Mouse (Mus musculus): ENCODE measurements at regions not wholly inside any gene's neighbourhood (a gene's known extent, or its start where the extent isn't known, plus 50 kb on each side); places are given as distances from the start of the nearest gene placed in this dataset.

DNA sequence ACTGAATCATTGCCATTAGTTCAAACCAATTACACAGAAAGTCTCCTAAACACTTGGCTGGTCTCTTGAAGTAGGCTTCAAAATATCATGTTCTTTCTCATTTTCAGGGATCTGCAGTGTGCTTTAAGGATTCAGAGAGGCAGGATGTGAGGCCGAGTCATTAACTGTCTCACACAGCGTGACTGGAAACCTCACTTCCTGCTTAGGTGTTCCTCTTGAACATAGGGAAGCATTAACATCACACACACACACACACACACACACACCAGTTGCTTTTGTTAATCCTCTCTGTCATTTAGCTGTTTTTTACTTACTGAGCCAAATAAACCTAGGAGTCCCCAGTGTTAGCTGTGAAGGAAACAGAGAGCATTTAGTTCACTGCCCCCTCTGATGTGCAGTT, 131.2 kb upstream of the Tent5a start:
- Histone ChIP-seq H3K9me3 (ENCODE audit: low read length) (peaks cover 61% of the 10 kb centered on the region), H3K27me3 (ENCODE audit: insufficient read depth, low read length) (no peaks in the 10 kb centered on the region), H3K4me3 (replicated peaks; ENCODE audit: low read length) (no peak overlapping the region), H3K36me3 (ENCODE audit: insufficient read depth, low read length) (no peaks in the 10 kb centered on the region), H3K4me1 (replicated peaks; ENCODE audit: low read depth, low read length) (no peaks in the 10 kb centered on the region)
- no peak for TF ChIP-seq CTCF (conservative IDR thresholded peaks at IDR 0.05; ENCODE audit: low read length)
- no peak for TF ChIP-seq POU5F1 (IDR thresholded peaks at IDR 0.05; ENCODE audit: borderline replicate concordance, low read length)
- no peak for TF ChIP-seq NANOG (IDR thresholded peaks at IDR 0.05; ENCODE audit: borderline replicate concordance, low read length)

- TF ChIP-seq NANOG (IDR thresholded peaks at IDR 0.05; ENCODE audit: borderline replicate concordance, low read length) (no peak), CTCF (conservative IDR thresholded peaks at IDR 0.05; ENCODE audit: low read length) (no peak), POU5F1 (IDR thresholded peaks at IDR 0.05; ENCODE audit: borderline replicate concordance, low read length) (no peak)
- H3K9me3 ChIP-seq (ENCODE audit: low read length) = peaks cover 56% of the 10 kb centered on the region
- H3K4me1 ChIP-seq (replicated peaks; ENCODE audit: low read depth, low read length) = no peaks in the 10 kb centered on the region
- no peaks in the 10 kb centered on the region for H3K27me3 ChIP-seq (ENCODE audit: insufficient read depth, low read length)
- no peaks in the 10 kb centered on the region for H3K36me3 ChIP-seq (ENCODE audit: insufficient read depth, low read length)
- H3K4me3 ChIP-seq (replicated peaks; ENCODE audit: low read length) = no peak overlapping the region
Measured at GRCm38 (mm10) chr9:85457400-85457799, 130.3 kb upstream of the Tent5a start.

- H3K4me3 ChIP-seq (replicated peaks; ENCODE audit: low read length) = no peak overlapping the region
- H3K4me1 ChIP-seq (replicated peaks; ENCODE audit: low read depth, low read length) = no peaks in the 10 kb centered on the region
- H3K27me3 ChIP-seq (ENCODE audit: insufficient read depth, low read length) = no peaks in the 10 kb centered on the region
- TF ChIP-seq NANOG (IDR thresholded peaks at IDR 0.05; ENCODE audit: borderline replicate concordance, low read length) (no peak), POU5F1 (IDR thresholded peaks at IDR 0.05; ENCODE audit: borderline replicate concordance, low read length) (no peak), CTCF (conservative IDR thresholded peaks at IDR 0.05; ENCODE audit: low read length) (no peak)
- H3K9me3 ChIP-seq (ENCODE audit: low read length) = peaks cover 37% of the 10 kb centered on the region
- H3K36me3 ChIP-seq (ENCODE audit: insufficient read depth, low read length) = no peaks in the 10 kb centered on the region
Measured at GRCm38 (mm10) chr9:85455382-85455781, 128.2 kb upstream of the Tent5a start.

- TF ChIP-seq POU5F1 (IDR thresholded peaks at IDR 0.05; ENCODE audit: borderline replicate concordance, low read length) = no peak
- TF ChIP-seq CTCF (conservative IDR thresholded peaks at IDR 0.05; ENCODE audit: low read length) = no peak
- TF ChIP-seq NANOG (IDR thresholded peaks at IDR 0.05; ENCODE audit: borderline replicate concordance, low read length) = no peak
Measured at GRCm38 (mm10) chr9:85452196-85452857, 125.2 kb upstream of the Tent5a start.

GRCm38 (mm10) chr9:85451349-85451748, 124.2 kb upstream of the Tent5a start:
- H3K27me3 ChIP-seq (ENCODE audit: insufficient read depth, low read length) = no peaks in the 10 kb centered on the region
- no peak overlapping the region for H3K4me3 ChIP-seq (replicated peaks; ENCODE audit: low read length)
- H3K9me3 ChIP-seq (ENCODE audit: low read length) = peaks cover 1% of the 10 kb centered on the region
- no peak for TF ChIP-seq NANOG (IDR thresholded peaks at IDR 0.05; ENCODE audit: borderline replicate concordance, low read length)
- TF ChIP-seq CTCF (conservative IDR thresholded peaks at IDR 0.05; ENCODE audit: low read length) = no peak
- TF ChIP-seq POU5F1 (IDR thresholded peaks at IDR 0.05; ENCODE audit: borderline replicate concordance, low read length) = no peak
- no peaks in the 10 kb centered on the region for H3K4me1 ChIP-seq (replicated peaks; ENCODE audit: low read depth, low read length)
- no peaks in the 10 kb centered on the region for H3K36me3 ChIP-seq (ENCODE audit: insufficient read depth, low read length)

More at GRCm38 (mm10) chr9:85452196-85452857, 125.2 kb upstream of the Tent5a start:
- no peaks in the 10 kb centered on the region for H3K36me3 ChIP-seq (ENCODE audit: insufficient read depth, low read length)
- no peaks in the 10 kb centered on the region for H3K27me3 ChIP-seq (ENCODE audit: insufficient read depth, low read length)
- no peak overlapping the region for H3K4me3 ChIP-seq (replicated peaks; ENCODE audit: low read length)
- H3K9me3 ChIP-seq (ENCODE audit: low read length) = peaks cover 11% of the 10 kb centered on the region
- no peaks in the 10 kb centered on the region for H3K4me1 ChIP-seq (replicated peaks; ENCODE audit: low read depth, low read length)

DNA sequence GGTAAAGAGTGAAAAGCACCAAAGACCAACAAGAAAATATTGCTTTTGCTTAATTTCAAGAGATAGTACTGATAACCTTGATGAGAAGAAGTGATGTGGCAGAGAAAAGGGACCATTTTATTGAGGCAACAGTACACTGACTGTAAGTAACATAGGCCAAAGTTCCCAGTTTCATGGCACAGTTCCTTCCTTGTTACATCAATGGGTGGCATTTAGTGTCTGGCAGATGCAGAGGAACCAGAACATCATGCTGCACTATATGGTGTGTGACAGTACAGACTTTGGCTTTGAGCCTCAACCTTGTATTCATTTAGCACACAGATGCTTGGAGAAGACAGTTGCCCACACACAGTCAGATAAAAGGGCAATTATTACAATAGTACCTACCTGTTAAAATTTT, 123.7 kb upstream of the Tent5a start:
- no peaks in the 10 kb centered on the region for H3K4me1 ChIP-seq (replicated peaks; ENCODE audit: low read depth, low read length)
- H3K27me3 ChIP-seq (ENCODE audit: insufficient read depth, low read length) = no peaks in the 10 kb centered on the region
- no peaks in the 10 kb centered on the region for H3K36me3 ChIP-seq (ENCODE audit: insufficient read depth, low read length)
- no peaks in the 10 kb centered on the region; the same call in 1 of the 2 replicates for H3K9me3 ChIP-seq (ENCODE audit: low read length)
- no peak overlapping the region for H3K4me3 ChIP-seq (replicated peaks; ENCODE audit: low read length)
- TF ChIP-seq POU5F1 (IDR thresholded peaks at IDR 0.05; ENCODE audit: borderline replicate concordance, low read length) = no peak
- no peak for TF ChIP-seq CTCF (conservative IDR thresholded peaks at IDR 0.05; ENCODE audit: low read length)
- TF ChIP-seq NANOG (IDR thresholded peaks at IDR 0.05; ENCODE audit: borderline replicate concordance, low read length) = no peak

DNA sequence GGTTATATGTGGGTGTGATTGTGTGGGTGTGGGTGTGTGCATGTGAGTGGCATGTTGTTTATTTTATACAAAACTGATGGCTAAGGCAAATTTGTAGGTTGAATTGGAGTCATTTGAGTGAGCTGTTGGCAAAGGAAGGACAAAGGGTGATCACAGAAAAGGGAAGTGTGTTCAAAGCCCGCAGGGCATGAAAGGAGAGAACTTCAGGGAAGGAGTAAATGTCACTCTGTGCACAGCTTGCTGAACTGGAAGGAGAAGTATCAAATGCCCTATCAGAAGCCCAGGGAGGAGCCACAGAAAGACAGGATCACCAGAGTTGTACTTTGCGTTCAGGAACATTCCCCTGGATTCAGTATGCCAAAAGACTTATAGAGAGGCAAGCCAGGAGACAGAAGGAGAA, 122.3 kb upstream of the Tent5a start:
- TF ChIP-seq CTCF (conservative IDR thresholded peaks at IDR 0.05; ENCODE audit: low read length) (no peak), POU5F1 (IDR thresholded peaks at IDR 0.05; ENCODE audit: borderline replicate concordance, low read length) (no peak), NANOG (IDR thresholded peaks at IDR 0.05; ENCODE audit: borderline replicate concordance, low read length) (no peak)
- Histone ChIP-seq H3K4me3 (replicated peaks; ENCODE audit: low read length) (no peak overlapping the region), H3K36me3 (ENCODE audit: insufficient read depth, low read length) (no peaks in the 10 kb centered on the region), H3K9me3 (ENCODE audit: low read length) (no peaks in the 10 kb centered on the region), H3K4me1 (replicated peaks; ENCODE audit: low read depth, low read length) (no peaks in the 10 kb centered on the region), H3K27me3 (ENCODE audit: insufficient read depth, low read length) (no peaks in the 10 kb centered on the region)

DNA sequence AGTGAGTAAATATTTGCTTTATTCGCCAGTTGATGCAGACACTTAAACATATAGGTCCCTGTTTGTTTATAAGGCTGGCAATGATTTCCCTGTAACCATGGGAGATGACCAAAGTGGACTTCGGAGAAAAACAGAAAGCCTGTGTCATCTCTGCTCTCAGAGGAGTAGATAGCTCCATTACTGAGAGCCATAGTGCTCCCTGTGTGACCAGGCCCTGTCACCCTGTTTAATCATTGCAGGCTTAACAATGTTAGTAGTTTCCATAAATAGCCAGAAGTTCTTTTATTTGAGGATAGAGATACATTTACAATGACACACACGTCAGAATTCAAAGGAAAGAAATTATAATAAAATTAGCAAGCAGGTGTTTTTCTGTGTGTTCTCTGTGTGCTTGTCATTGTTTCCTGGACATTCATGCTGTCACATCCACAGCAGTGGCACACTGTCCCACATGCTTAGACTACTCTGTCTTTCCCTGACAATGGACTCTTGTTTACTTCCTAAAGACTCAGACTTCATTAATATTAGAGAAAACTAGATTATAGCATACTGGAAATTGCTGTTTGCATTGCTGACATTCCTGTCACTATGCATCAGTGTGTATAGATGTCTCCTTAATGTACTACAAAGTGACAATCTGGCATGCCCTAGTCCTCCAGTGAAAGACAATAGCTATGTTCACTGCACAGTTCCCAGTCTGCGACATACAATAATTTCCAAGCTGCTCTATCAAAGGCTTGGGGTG, 115.8 kb upstream of the Tent5a start:
- TF ChIP-seq CTCF (conservative IDR thresholded peaks at IDR 0.05; ENCODE audit: low read length) = no peak
- no peak for TF ChIP-seq POU5F1 (IDR thresholded peaks at IDR 0.05; ENCODE audit: borderline replicate concordance, low read length)
- no peak for TF ChIP-seq NANOG (IDR thresholded peaks at IDR 0.05; ENCODE audit: borderline replicate concordance, low read length)
- Histone ChIP-seq H3K36me3 (ENCODE audit: insufficient read depth, low read length) (no peaks in the 10 kb centered on the region), H3K4me1 (replicated peaks; ENCODE audit: low read depth, low read length) (no peaks in the 10 kb centered on the region), H3K27me3 (ENCODE audit: insufficient read depth, low read length) (no peaks in the 10 kb centered on the region), H3K4me3 (replicated peaks; ENCODE audit: low read length) (no peak overlapping the region), H3K9me3 (ENCODE audit: low read length) (no peaks in the 10 kb centered on the region)

Measured in E14TG2a.4 (cell line).